Mouse (Mus musculus) spleen, adult 12 weeks (tissue): ENCODE measurements around the gene Ptprn2.

ENCODE experiments used
- DNase-seq: peaks from one replicate; pipeline ENCODE4 v3.0.0; 2022; ENCODE audit warnings: low spot score

Gene Ptprn2

DNA sequence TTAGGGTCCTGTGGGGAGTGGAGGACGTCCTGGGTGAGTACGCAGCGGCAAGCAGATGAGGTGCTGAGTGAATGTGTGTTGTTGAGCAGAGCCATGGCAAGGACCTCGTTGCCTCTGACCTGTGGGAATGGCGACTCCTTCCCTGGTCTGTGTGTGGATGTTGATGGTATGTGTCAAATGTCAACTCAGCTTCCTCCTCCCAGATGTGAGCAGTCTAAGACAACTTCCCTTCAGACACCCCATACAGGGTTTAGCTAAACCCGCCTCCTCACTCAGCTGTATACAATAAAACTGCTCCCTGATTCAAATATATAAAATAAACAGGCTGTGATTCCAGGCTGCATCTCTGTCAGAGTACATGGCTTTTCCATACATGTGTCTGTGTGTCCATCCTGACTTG lies 491.5 kb downstream of the Ptprn2 start:
- no peak for DNase-seq

GRCm38 (mm10) chr12:116978201-116978600 lies 492.7 kb downstream of the Ptprn2 start:
- no peak for DNase-seq

- no peak for DNase-seq
Measured at GRCm38 (mm10) chr12:116981315-116981714, 495.8 kb downstream of the Ptprn2 start.

GRCm38 (mm10) chr12:116989144-116989543 lies 503.6 kb downstream of the Ptprn2 start:
- no peak for DNase-seq

DNA sequence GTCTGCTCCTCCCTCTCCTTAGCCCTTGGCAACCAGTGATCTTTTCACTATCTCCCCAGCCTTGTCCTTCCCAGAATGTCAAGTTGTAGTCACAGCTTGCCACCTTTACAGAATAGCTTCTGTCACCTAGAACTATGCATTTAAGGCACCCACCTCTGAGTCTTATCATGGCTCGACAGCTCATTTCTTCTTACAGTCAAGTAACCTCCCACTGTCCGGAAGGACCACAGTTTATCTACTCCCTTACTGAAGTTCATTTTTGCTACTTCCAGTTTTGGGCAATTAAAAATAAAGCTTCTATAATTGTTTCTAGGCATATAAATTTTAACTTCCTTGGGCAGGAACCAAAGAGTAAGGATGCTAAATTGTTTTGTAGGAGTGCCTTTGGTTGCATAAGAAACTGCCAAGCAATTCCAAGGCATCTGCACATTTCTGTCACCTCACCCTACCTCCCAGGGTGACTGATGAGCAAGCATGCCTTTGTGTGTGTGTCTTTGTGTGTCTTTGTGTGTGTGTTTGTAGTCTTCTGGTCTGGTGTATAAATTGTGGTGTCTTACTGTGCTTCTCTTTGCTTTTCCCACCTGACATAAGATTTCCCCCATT lies 516.1 kb downstream of the Ptprn2 start:
- no peak for DNase-seq

- DNase-seq: no peak
Measured at GRCm38 (mm10) chr12:117016753-117017595, 531.5 kb downstream of the Ptprn2 start.

DNA sequence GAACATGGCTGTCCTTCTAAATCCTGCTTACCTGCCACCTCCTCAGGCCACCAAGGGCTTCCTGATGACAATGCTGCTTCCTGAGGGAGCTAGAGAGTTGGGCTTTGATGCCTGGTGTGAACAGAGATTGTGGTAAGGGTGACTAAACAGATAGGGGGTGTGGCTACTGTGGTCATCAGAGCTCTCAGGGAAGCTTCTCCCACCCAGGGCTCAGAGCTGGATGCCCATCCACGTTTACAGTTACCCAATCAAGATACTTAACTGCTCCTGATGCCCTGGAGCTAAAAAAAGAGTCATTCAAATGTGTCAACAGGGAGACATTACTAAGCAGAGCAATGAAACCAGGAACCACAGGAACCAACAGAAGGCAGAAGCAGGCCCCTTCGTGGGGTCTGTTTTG lies 532.4 kb downstream of the Ptprn2 start:
- DNase-seq: no peak

GRCm38 (mm10) chr12:117023235-117023634 lies 537.7 kb downstream of the Ptprn2 start:
- no peak for DNase-seq

GRCm38 (mm10) chr12:117024916-117025315 lies 539.4 kb downstream of the Ptprn2 start:
- no peak for DNase-seq

- DNase-seq: no peak
Measured at GRCm38 (mm10) chr12:117025676-117026075, 540.2 kb downstream of the Ptprn2 start.

DNA sequence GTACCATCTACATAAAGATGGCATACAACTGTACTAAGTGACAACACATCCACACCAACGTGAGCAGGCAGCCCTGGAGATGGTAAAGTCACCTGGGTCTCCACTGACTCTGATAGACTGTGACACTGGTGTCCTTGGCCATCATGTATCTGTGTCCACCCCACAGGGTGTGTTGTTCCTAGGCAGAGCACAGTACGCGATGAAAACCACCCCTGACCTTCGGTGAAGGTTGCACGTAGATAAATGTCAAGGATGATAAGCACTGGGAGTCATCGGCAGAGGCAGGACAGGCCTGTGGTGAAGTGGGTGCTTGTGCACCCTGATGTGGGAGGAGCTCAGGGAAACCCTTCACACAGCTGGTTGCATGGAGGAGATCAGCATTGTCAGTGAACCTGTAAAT lies 541.8 kb downstream of the Ptprn2 start:
- no peak for DNase-seq

- no peak for DNase-seq
Measured at GRCm38 (mm10) chr12:117028333-117028961, 542.9 kb downstream of the Ptprn2 start.

GRCm38 (mm10) chr12:117033172-117033571 lies 547.7 kb downstream of the Ptprn2 start:
- DNase-seq: no peak

GRCm38 (mm10) chr12:117034506-117034905 lies 549.0 kb downstream of the Ptprn2 start:
- no peak for DNase-seq

GRCm38 (mm10) chr12:117035243-117035642 lies 549.7 kb downstream of the Ptprn2 start:
- no peak for DNase-seq

DNA sequence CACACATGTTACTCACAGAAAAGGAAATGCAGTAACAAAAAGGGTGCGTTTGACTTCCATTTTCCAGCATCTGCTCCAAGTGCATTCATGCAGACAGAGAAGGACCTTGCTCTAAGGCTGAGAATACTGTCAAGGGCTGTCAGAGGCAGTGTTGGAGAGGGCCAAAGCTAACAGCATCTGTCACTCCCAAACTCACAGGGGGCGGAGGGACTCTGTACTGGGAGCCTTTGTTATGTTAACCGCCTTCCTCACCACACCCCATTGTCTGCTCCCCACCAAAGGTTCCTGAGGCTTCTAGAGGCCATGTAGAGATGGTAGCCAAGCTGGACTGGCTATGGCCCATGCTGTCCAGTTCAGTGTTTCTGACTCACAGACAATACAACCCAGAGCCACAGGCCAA lies 553.9 kb downstream of the Ptprn2 start:
- no peak for DNase-seq

- DNase-seq: no peak
Measured at GRCm38 (mm10) chr12:117041409-117041808, 555.9 kb downstream of the Ptprn2 start.

DNA sequence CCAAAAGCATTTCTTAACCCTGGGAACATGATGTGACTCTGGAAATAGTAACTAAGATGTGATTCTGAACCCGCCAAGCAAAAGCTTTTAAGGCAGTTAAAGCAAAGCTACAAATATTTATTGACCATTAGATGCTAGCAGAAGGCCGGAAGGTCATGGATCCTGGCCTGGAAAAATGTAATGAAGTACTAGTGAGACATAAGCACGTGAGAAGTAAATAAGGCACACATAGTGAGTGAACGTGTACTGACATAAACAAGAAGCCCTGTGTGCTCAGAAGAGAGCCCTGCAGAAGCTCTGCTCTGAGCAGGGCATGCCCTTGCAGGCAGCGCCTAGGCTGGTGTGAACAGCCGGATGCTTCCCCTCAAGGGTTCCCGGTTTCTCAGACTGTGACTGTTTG lies 557.2 kb downstream of the Ptprn2 start:
- no peak for DNase-seq

DNA sequence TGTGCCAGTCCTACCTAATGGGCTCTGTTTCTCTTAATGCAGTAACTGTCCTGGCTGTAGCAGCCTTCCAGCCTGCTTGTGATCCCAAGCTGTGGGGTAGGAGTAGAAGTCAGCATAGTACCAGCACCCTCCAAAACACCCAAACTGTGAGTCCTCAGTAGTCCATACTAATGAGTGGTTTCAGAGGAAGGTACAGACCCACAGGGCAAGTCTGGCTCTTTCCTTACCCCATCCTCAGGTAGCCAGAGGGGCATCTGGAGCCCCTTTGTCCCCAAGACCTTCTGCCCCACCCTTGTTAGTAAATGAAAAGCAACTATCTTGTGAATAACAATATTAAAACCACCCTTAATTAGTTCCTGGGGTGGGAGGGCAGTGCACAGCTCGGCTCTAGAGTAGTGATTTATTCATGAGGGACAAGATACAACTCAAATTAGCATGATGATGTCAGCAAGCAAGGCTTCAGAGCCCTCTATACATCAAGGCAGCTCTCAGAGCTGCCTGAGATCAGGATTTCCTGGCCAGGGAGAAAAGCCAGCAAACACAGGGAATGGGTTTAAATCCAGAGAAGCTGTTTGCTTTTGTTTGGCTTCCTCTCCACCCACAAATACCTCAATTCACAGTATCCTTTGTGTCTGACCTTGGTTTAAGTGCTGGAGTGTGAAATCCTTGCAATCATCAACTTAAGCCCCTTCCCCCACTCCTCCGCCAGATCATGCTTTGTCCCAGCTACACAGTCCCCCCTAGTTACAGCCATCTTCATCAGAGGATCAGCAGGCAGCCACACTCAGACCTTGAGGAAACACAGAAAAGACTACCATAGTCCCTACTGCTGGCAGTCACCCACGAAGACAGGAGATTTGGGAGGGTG lies 562.1 kb downstream of the Ptprn2 start:
- no peak for DNase-seq

GRCm38 (mm10) chr12:117049829-117050228 lies 564.3 kb downstream of the Ptprn2 start:
- DNase-seq: no peak

GRCm38 (mm10) chr12:117053223-117053850 lies 567.8 kb downstream of the Ptprn2 start:
- no peak for DNase-seq
